Mouse (Mus musculus) cerebellum, adult 9-11 months (tissue): ENCODE results near the gene Hmgb3.
"Not testable (repeated sequence)": the region's sequence is repeated elsewhere in the genome, so short reads cannot be mapped to it uniquely, and the experiment has no call there.

Source experiments
- DNase-seq: peaks from one replicate; pipeline ENCODE4 v3.0.0; 2022

The Hmgb3 gene

DNA sequence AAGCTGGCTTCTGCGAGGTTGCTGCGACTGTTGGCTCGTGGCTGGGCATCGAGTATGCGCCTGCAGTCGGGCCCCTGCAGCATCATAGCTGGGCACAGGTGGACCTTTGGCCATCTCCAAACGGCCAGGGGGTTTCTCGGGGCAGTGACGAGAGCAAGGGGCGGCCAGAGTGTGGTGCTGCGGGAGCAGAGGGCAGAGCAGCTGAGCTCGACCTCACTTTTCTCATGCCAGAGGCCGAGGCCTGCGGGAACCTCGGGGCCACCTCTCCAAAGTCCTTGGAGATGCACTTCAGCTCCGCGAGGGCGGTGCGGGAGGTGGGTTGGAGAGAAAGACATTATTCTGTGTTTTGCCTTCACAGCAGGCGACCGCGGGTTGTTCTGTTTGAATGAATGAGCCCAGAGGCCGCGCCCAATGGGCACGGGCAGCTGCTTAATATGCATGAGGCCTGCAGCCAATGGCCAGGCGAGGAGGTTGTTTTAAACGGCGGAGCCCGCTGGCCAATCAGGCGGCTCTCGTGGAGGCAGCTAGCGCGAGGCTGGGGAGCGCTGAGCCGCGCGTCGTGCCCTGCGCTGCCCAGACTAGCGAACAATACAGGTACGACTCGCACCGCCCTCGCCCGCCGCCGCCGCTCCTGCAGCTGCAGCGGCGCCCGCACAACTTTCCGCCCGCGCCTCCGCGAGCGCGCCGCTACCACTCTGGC lies at the start of gene Hmgb3:
TSS of gene Hmgb3 (plus strand) at position 504 of the 700 bp plus-strand sequence.
- peak; percentile 77 for DNase-seq

DNA sequence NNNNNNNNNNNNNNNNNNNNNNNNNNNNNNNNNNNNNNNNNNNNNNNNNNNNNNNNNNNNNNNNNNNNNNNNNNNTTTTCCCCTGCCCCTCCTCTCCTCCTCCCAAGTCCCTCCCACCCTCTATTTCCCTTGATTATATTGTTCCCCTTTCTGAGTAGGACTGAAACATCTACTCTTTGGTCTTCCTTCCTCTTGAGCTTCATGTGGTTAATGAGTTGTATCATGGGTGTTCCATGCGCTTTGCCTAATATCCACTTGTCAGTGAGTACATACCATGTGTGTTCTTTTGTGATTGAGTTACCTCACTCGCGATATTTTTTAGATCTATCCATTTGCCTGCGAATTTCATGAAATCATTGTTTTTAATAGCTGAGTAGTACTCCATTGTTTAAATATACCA lies 49.1 kb upstream of the Hmgb3 start:
- DNase-seq, result not testable (repeated sequence)

DNA sequence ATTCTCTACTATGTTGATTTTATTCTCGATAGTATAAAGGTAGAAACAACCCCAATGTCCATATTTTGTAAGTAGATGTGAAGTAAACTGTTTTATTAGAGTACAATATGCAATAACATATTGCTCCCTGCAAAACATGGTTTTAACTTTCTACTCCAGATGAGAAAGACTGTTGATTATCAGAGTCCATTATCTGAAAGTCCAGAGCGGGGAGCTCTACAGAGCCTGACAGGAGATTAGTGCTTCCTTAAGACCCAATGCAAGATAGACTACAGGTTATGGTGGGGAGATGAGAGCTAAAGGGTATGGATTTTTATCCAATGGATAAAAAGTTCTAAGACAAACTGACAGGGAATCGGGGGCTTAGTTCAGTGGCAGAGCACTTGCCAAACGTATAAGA lies 36.5 kb upstream of the Hmgb3 start:
- no peak for DNase-seq

DNA sequence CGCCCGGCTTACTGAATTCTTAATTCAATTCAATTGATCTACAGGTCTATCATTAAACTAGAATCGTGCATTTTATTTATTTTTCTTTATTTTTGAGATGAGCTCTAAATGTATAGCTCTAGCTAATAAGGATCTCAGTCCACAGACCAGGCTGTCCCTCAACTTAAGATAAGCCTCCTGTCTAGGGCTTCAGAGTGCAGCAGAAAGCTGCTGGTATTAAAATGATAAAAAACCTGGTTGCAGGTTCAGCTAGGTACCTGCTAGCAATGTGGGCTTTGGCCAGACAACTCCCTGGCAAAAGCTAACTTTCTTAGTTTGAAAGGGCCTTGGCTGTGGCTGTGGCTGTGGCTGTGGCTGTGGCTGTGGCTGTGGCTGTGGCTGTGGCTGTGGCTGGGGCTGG lies 32.8 kb upstream of the Hmgb3 start:
- DNase-seq, result no peak

DNA sequence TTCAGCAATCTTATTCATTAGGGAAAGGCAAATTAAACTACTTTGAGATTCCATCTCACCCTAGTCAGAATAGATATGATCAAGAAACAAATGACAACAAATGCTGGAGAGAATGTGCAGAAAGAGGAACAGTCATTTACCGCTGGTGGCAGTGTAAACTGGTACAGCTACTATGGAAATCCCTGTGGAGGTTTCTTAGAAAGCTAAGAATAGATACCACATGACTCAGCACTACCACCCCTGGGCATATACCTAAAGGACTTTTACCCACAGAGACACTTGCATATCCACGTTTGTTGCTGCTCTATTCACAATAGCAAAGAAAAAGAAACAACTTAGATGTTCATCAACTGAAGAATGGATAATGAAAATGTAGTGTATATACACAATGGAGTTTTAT lies 31.4 kb upstream of the Hmgb3 start:
- DNase-seq, result no peak

DNA sequence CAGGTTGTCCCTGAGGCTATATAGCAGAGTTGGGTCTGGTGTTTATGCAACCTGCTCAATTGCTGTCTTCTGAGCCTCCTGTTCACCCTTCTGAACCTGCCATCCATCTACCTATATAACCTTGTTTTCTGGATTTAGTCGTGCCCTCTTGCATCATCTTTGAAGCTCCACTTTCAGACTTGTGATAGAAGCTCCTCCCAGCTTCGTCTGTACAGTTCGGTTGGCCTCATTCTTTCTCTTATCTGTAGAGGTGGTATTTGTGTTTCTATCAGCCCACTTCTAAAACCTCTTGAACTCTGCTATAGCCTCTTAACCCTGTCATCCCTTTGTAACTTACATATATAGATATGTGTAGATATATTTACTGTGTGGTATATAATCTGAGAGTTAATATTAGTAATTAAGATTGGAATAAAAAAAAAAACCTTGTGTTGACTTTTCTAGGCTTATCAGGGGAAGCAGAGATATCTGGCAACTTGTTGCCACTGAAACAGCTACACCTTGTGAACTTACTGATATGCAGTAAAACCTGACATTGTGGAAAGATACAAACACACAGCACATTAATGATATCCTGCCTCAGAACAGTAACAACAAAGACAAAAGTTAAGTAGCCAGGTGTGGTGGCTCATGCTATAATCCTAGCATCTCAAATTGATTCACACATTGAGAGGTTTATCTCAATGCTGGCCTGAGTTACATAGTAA lies 30.0 kb upstream of the Hmgb3 start:
- no peak for DNase-seq

DNA sequence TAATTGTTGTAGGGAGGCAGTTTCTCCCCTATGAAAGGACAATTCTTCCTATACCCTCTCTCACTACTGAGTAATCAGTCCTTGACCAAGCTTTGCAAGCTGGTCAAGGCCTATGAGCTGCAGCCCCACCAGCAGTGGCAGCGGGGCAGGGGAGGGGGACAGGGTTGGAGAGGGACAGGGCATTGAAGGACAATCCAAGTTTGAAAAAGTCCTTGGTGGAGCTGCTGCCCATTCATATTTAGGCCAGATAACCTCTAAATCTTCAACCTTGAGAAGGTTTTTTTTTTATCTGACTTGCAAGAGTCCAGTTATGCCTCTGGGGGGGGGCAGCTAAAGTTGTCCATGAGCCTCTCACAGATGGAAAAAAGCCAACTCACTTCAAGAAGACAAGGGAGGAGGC lies 28.3 kb upstream of the Hmgb3 start:
- no peak for DNase-seq

DNA sequence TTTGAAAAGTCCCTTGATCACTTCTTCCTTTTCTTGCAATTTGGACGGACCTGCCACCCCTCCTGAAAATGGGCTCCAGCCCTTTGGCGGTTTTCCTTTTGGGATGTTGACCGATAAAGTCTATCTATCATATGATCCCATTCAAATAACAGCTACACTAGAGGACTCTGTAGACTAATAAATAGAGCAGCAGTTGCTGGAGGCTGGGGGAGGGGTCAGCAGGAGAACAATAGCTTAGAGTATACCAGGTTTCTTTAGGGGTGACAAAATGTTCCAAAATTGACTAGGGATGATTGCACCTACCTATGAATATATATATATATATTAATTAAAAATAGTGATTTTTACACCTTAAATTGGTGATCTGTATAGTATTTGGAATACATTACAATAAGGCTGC lies 27.6 kb upstream of the Hmgb3 start:
- no peak for DNase-seq

DNA sequence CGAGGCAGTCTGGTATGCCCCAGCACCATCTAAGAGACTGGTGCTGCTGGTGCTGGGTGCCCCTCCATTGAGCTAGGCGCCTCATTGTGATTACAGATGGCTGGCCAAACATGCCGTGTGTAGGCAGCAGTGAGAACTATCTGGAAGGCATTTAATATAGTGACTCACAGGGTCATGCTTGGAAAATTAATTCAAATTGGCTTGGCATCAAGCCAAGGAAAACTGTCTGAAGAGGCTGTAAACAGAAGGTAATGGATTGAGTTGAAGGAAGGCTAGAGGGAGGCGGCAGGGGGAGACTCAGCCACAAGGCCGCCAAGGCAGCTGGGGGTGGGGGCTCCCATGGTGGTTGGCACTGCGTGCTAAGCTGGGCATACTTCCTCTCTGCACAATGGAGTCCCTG lies 27.1 kb upstream of the Hmgb3 start:
- peak; percentile 4 for DNase-seq

DNA sequence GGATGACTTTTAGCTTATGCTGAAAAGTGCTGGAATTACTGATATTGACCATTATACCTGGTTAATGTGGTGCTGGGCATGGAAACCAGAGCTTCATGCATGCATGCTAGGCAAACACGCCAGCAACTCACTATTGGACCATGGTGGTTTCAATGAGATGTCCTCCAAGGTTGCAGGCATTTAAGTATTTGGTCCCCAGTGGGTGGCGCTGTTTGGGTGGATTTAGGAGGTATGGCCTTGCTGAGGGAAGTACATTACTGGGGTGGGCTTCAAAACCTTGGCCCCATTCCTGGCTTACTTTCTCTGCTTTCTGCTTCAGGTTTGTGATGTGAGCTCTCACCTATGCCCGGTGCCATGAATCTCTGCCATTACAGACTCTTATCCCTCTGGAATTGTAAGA lies 23.1 kb upstream of the Hmgb3 start:
- DNase-seq, result no peak

DNA sequence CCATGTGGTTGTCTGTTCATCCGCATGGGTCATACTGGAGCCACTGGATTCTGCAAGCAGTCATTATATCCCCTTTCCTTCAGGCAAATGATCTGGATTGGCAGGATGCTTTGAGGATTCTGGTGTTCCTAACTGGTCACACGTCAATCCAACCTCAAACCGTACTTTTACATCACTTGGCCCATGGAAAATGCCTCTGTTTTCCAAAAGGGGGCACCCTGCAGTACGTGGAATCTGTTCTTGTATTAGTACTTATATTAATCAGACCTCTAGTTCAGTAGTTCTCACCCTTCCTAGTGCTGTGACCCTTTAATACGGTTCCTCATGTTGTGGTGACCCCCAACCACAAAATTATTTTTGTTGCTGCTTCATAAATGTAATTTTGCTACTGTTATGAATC lies 21.6 kb upstream of the Hmgb3 start:
- DNase-seq, result no peak

DNA sequence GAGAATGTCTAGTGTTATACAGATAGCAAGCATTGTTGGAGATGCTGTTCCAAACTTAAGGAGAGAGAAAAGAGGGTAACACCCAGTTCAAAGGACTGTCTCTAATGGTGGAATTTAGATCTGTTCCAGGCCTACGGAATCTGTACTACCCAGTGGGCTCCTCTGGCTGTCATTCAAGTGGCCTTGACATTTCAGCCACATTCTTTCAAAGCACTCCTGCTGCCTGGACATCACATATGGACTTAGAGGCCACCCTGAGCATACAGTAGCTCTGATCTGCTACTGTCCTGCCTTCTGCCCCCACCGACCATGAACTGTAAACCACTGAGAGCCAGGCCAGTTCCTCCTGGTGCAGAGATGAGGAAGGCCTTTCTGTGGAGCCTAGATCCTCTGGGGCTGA lies 17.9 kb upstream of the Hmgb3 start:
- DNase-seq, result no peak

DNA sequence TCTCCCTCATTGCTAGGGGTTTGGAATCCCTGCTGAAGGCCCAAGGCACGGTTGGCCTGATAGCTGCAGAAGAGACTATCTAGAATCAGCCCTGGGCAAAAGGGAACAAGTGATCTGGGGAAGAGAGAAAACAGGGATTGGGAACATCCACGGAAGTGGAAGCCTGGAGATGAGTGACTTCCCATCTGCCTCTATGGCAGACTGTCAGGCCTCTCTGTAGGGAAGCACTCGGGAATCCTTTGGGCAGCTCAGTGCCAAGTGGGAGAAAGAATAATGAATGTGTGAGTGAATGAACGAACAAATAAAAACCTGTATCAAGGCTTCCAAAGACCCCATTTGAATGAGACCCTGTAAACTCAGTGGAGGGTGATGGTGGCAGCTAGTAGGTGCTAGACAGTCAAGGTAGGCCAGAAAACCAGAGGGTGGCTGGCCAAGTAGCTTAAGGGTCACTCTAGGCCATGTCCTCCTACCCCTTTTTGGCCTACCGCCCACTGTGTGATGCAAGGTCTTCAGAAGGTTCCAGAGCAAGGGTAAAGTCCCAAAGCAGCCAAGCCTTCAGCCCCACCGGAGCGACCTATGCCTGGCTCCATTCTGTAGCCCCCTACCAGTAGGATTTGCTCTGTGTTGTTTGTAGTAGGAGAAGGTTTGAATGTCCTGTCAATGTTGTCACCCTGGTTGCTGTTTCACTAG lies 14.8 kb upstream of the Hmgb3 start:
- peak; percentile 9 for DNase-seq

DNA sequence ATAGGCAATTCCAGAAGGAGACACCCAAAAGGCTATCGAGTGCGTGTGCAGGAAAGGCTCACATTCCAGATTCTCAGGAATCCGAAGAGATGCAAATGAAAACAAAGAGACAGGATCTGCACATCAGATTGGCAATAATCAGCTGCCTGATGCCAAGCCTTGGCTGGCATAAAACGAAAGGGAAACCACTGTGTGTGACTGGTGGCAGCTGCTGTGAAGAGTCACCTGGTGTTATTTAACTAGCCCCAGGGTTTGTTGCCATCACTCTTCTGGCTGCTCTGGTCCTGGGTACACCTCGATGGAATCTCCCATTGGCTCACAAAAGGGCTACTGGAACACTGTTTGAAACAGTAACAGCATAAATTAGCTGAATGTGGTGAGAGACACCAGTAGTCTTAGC lies 11.0 kb upstream of the Hmgb3 start:
- DNase-seq, result no peak

DNA sequence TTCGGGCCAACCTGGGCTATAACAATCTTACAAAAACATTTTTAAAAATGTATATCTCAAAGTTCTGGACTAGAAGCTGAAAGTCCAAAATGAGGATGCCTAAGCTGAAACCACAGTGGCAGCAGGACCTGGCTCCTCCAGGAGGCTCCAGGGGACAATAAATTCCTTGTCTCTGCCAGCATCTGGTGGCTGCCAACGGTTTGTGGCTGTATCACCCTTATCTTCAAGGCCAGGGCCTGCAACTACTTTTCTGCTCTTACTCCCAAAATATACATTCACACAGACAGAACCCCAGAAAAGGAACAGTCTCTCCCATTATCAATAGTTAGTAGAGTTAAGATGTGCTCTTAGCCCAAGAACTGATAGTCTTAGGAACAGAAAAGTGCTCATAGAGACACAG lies 10.6 kb upstream of the Hmgb3 start:
- DNase-seq, result no peak

DNA sequence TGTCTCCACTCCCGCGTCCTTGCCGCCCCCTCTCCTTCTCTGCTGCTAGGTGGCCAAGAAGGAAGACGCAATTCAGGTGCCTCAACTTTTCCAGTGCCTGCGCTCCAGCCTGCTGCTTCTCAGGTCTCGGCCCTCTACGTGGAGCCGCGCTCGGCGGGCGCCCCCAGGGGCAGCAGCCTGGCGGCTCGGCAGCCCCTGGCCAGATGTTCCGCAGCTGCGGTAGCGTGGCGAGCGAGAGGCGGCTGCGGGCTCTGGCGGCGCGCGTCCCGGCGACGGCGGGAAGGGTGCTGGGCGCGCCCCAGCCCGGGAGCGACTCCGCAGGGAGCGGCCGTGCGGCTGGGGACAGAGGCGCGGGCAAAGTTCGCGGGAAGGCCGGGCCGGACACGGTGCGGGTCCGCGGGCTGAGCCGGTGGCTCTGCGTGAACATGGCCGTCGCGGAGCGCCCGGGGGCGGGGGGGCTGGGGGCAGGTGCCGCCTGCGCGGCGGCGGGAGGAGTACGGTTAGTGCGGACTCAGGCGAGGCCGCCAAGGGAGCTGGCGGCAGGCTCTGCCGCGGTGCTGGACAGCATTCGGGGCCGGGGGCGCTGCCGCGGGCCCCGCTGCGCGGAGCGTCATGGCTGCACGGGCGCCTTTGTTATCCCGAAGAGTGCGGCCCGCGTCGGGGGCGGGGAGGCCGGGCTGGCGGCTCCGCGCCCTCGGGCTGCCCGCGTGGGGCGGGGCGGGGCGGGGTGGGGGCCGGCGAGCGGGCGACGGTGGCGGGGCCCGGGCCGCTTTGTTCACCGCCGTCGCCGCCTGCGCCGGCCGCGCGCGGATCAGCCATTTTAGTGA lies 610 bp downstream of the Hmgb3 start:
- DNase-seq, result peak; percentile 12

DNA sequence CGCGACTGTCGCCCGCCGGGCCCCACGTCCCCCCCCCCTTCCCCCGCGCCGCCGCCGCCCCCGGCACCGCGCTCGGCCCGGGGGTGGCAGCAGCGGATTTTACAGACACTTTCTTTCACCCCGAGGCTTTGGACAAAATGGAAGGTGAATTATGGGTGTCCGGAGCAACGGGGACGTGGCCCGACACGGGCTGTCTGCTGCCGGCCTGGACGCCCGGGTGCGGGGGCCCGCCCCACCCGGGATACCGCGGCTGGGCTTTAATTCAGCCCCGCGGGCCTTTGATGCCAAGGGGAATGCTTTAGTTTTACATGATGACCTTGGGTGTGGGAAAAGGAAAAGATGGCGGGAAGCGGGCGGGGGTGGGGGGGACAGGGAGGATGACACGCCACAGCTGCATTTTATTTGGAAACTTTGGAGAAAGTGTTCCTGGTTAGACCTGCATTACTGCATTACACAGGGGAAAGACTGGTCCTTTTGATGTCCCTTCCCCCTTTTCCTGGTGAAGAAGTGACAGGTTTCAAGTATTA lies 1.3 kb downstream of the Hmgb3 start:
- DNase-seq, result peak; percentile 4

DNA sequence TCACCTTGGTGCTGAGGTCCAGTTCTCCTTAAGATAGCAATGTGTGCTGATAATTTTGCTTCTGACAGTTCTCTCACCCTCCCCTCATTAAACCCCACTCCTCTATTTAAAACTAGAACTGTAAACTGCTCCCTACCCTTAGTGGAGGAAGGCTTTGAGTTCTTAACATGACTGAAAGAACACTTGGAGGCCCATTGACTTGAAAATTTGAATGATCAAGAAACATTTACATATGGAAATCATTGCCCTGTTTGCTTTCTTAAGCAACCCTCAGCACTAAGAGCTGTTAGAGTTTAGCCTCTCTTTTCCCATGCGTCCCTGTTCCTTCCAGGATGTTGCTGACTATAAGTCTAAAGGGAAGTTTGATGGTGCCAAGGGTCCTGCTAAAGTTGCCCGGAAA lies 3.6 kb downstream of the Hmgb3 start:
- DNase-seq, result no peak

DNA sequence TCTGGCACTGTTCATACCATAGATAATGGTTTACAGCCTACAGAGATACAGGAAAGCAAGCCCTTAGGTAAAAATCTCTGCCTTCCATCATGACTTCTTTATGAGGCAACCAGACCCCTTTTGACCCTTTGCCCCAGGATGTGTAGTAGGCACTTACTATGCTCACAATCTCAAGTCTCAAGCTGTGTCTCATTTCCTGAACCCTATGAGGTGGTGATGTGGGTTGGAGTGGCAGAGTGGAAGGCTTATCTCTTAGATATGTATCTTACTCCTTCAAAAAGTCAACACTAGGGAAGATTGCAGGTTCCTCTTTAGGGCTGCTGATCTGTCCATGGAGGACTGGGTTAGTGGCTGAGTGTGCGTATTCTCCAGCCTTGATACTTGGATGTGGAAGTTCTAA lies 5.1 kb downstream of the Hmgb3 start:
- no peak for DNase-seq

DNA sequence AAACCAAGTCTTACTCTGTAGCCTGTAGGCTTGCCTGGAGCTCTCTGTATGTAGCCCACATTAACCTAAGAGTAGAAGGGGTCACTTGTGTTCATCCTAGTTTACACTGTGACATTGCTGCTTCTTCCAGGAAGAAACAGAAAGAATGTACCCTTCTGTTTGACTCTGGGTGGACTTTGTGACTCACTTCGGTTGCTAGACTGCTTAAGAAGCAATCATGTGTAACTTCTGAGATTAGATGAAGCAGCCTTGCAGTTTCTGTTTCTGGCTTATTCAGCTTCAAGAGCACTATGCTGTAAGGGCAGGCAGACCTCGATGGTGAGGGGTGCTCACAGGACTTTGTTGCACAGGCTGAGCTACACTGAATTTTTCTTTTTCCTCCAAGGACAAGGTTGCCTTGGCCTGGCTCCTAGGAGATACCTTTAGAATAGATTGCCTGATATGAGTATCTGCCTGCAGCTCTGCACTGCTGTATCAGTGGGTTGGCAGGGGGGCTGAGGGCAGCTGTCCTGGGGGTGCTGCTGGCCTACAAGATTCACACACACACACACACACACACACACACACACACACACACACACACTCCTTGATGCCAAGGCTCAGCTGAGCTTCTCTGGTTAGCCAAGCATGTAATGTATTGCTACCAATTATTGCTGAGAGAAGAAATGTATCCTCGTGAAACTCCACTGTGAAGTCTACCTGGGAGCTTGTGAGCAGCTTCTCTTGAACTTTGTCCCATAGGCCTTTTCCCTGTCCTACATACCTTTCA lies 17.6 kb downstream of the Hmgb3 start:
- DNase-seq, result no peak

DNA sequence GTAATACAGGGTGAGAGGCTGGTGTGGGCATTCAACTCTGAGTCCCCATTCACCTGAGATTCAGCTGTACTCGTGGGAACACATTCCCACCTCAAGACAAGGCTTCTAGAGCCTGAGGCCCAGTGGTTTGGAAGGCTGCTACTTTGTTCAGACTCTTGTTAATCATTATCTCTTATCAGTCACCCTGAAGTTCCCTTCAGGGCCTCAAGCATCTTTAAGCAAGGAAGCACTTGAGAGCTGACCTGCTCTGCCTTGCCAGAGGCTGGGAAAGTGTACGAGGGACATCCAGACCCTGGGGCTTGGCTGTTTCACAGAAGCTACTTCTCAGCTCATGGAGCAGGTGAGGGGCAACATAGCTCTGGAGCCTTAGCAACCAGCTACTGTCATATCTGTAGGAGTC lies 19.8 kb downstream of the Hmgb3 start:
- DNase-seq, result no peak

DNA sequence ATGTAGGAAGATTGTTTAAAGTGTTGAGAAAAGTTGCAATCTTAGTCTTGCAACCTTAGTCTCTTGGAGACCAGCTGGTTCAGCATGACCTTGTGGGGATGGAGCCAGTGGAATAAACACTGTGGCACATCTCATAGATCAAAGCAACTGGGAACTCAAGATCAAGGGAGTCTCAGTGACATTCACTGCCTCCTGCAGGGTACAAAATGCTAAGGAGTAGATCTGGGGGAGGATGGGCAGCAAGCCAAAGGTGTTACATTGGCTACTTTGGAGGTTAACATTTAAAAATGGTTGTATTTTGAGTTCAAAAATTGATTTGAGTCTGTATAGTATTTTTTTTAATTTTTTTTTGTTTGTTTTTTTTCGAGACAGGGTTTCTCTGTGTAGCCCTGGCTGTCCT lies 33.5 kb downstream of the Hmgb3 start:
- no peak for DNase-seq
